Mouse (Mus musculus) CH12.LX (cell line): ENCODE measurements at regions not wholly inside any gene's neighbourhood (a gene's known extent, or its start where the extent isn't known, plus 50 kb on each side); places are given as distances from the start of the nearest gene placed in this dataset.
"Not testable (repeated sequence)": the region's sequence is repeated elsewhere in the genome, so short reads cannot be mapped to it uniquely, and the experiment has no call there.

Experiments used
- DNase-seq: peaks from one replicate; pipeline ENCODE4 v3.0.0-alpha.2; 2013; ENCODE audit errors: extremely low read depth
- H3K27ac ChIP-seq: 2 replicates; pipeline ENCODE4 v1.5.1; 2012; ENCODE audit warnings: low read depth, mild to moderate bottlenecking, control low read depth, moderate library complexity; ENCODE audit not compliant: insufficient read depth
- H3K27me3 ChIP-seq: replicated peaks from 2 replicates; pipeline ENCODE3; 2012; ENCODE audit warnings: inconsistent platforms
- H3K36me3 ChIP-seq, 2 experiments: replicated peaks in 1 of 2; 2 replicates each; pipeline versions ENCODE3 to v1.6.1; 2012; ENCODE audit warnings: inconsistent platforms in 1 of 2, low read length in 1 of 2, mild to moderate bottlenecking in 1 of 2, mixed read lengths in 1 of 2, moderate library complexity in 1 of 2; ENCODE audit not compliant: control insufficient read depth in 1 of 2, insufficient read depth in 1 of 2
- H3K4me1 ChIP-seq, 2 experiments: 2 replicates each; pipeline ENCODE4 v1.6.1; 2012; ENCODE audit warnings: inconsistent platforms in 1 of 2, moderate library complexity in 1 of 2; ENCODE audit not compliant: insufficient read depth in 2 of 2, control insufficient read depth in 1 of 2
- H3K4me2 ChIP-seq: 2 replicates; pipeline ENCODE4 v1.6.1; 2012; ENCODE audit warnings: low read depth, mild to moderate bottlenecking, control low read depth; ENCODE audit not compliant: poor library complexity, insufficient read depth, severe bottlenecking
- H3K4me3 ChIP-seq, 3 experiments: fragments of 150-350 bp in 1 of 3; sonication (generic) in 1 of 3; replicated peaks in 1 of 3; 2 replicates each; pipeline versions ENCODE3 to v1.5.1; 2011 to 2012; ENCODE audit warnings: low read depth in 2 of 3, low read length in 2 of 3, mild to moderate bottlenecking in 2 of 3, moderate library complexity in 2 of 3, control low read depth in 1 of 3, improper control_type of control experiment in 1 of 3, inconsistent platforms in 1 of 3, mixed read lengths in 1 of 3; ENCODE audit not compliant: poor library complexity in 1 of 3
- H3K79me2 ChIP-seq: replicated peaks from 2 replicates; pipeline ENCODE4 v1.6.1; 2012; ENCODE audit warnings: mild to moderate bottlenecking, moderate library complexity; ENCODE audit not compliant: control insufficient read depth, poor library complexity, insufficient read depth, severe bottlenecking; ENCODE audit errors: extremely low read depth
- H3K9ac ChIP-seq: 2 replicates; pipeline ENCODE4 v1.6.1; 2012; ENCODE audit warnings: low read depth, mild to moderate bottlenecking, control low read depth, moderate library complexity; ENCODE audit not compliant: insufficient read depth
- H3K9me3 ChIP-seq: replicated peaks from 2 replicates; pipeline ENCODE3; 2012; ENCODE audit warnings: low read length, inconsistent platforms, mixed read lengths
- BHLHE40 ChIP-seq: IDR thresholded peaks from 2 replicates; pipeline ENCODE4 v1.6.1; 2011; ENCODE audit warnings: mild to moderate bottlenecking, low read depth, low read length, improper control_type of control experiment
- CTCF ChIP-seq, 2 experiments: IDR thresholded peaks in 1 of 2; conservative IDR thresholded peaks in 1 of 2; 2 replicates each; pipeline ENCODE4 v1.5.1; 2011 to 2012; ENCODE audit warnings: low read depth in 2 of 2, low read length in 2 of 2, improper control_type of control experiment in 1 of 2, inconsistent platforms in 1 of 2, mild to moderate bottlenecking in 1 of 2, moderate library complexity in 1 of 2
- E2F4 ChIP-seq: IDR thresholded peaks from 2 replicates; pipeline ENCODE4 v1.6.1; 2011; ENCODE audit warnings: low read depth, low read length, improper control_type of control experiment; ENCODE audit not compliant: insufficient replicate concordance
- ETS1 ChIP-seq: conservative IDR thresholded peaks from 2 replicates; pipeline ENCODE4 v1.6.1; 2012; ENCODE audit warnings: low read depth, mild to moderate bottlenecking, inconsistent platforms, low read length, improper control_type of control experiment, moderate library complexity
- HCFC1 ChIP-seq: IDR thresholded peaks from 2 replicates; pipeline ENCODE4 v1.6.1; 2012; ENCODE audit warnings: low read depth, mild to moderate bottlenecking, inconsistent platforms, low read length, improper control_type of control experiment
- IRF4 ChIP-seq: IDR thresholded peaks from 2 replicates; pipeline ENCODE4 v1.6.1; 2014; ENCODE audit warnings: low read depth, mild to moderate bottlenecking, inconsistent platforms, low read length, improper control_type of control experiment
- JUN ChIP-seq: IDR thresholded peaks from 2 replicates; pipeline ENCODE4 v1.6.1; 2011; ENCODE audit warnings: low read depth, mild to moderate bottlenecking, low read length, improper control_type of control experiment, moderate library complexity; ENCODE audit not compliant: insufficient read depth
- KAT2A ChIP-seq: IDR thresholded peaks from 2 replicates; pipeline ENCODE4 v1.6.1; 2012; ENCODE audit warnings: low read length, improper control_type of control experiment, inconsistent platforms; ENCODE audit not compliant: insufficient replicate concordance
- MEF2A ChIP-seq: IDR thresholded peaks from 2 replicates; pipeline ENCODE4 v1.6.1; 2014; ENCODE audit warnings: low read depth, mild to moderate bottlenecking, inconsistent platforms, low read length, improper control_type of control experiment, borderline replicate concordance
- NRF1 ChIP-seq: IDR thresholded peaks from 2 replicates; pipeline ENCODE4 v1.6.1; 2014; ENCODE audit warnings: low read depth, mild to moderate bottlenecking, inconsistent platforms, low read length, improper control_type of control experiment, moderate library complexity
- POLR2A ChIP-seq: IDR thresholded peaks from 2 replicates; pipeline ENCODE4 v1.6.1; 2011; ENCODE audit warnings: low read depth, mild to moderate bottlenecking, improper control_type of control experiment, low read length
- RAD21 ChIP-seq: IDR thresholded peaks from 2 replicates; pipeline ENCODE4 v1.6.1; 2011; ENCODE audit warnings: low read depth, mild to moderate bottlenecking, low read length, improper control_type of control experiment, moderate library complexity
- RCOR1 ChIP-seq: conservative IDR thresholded peaks from 2 replicates; pipeline ENCODE4 v1.6.1; 2012; ENCODE audit warnings: low read depth, mild to moderate bottlenecking, inconsistent platforms, low read length, improper control_type of control experiment
- SIN3A ChIP-seq: IDR thresholded peaks from 2 replicates; pipeline ENCODE4 v1.6.1; 2012; ENCODE audit warnings: low read length, improper control_type of control experiment, inconsistent platforms
- SMC3 ChIP-seq: IDR thresholded peaks from 2 replicates; pipeline ENCODE4 v1.6.1; 2011; ENCODE audit warnings: low read depth, low read length, improper control_type of control experiment
- TCF12 ChIP-seq: IDR thresholded peaks from 2 replicates; pipeline ENCODE4 v1.6.1; 2014; ENCODE audit warnings: low read depth, mild to moderate bottlenecking, inconsistent platforms, low read length, improper control_type of control experiment
- USF1 ChIP-seq: IDR thresholded peaks from 2 replicates; pipeline ENCODE4 v1.6.1; 2014; ENCODE audit warnings: low read depth, mild to moderate bottlenecking, inconsistent platforms, low read length, improper control_type of control experiment
- USF2 ChIP-seq: conservative IDR thresholded peaks from 2 replicates; pipeline ENCODE4 v1.6.1; 2011; ENCODE audit warnings: low read depth, low read length, improper control_type of control experiment
- ZC3H11A ChIP-seq: IDR thresholded peaks from 2 replicates; pipeline ENCODE4 v1.6.1; 2012; ENCODE audit warnings: low read depth, mild to moderate bottlenecking, inconsistent platforms, low read length, improper control_type of control experiment
- ZMIZ1 ChIP-seq: IDR thresholded peaks from 2 replicates; pipeline ENCODE4 v1.6.1; 2012; ENCODE audit warnings: low read depth, mild to moderate bottlenecking, inconsistent platforms, low read length, improper control_type of control experiment
- dilution Hi-C: fragments of 300-500 bp; cut with MboI; formaldehyde crosslinking; loops from 2 replicates; pipeline ENCODE4 v1.14.3; 2020; ENCODE audit warnings: low sequenced_read_pairs; ENCODE audit not compliant: extremely low pct_unique_long_range_greater_than_20kb, extremely low pct_ligation_motif_present
- in situ Hi-C: fragments of 300-500 bp; cut with MboI; formaldehyde crosslinking; loops from 3 replicates; pipeline ENCODE4 v1.14.3; 2019; ENCODE audit warnings: low sequenced_read_pairs, low pct_ligation_motif_present, low pct_unique_long_range_greater_than_20kb, mixed read lengths

GRCm38 (mm10) chr4:4437559-4437958 lies 355.6 kb downstream of the Impad1 start:
- TF ChIP-seq CTCF (conservative IDR thresholded peaks at IDR 0.05 in 1 of 2, IDR thresholded peaks at IDR 0.05 in 1 of 2; ENCODE audit: low read depth in 2 of 2, low read length in 2 of 2) (no peak), MEF2A (no peak), BHLHE40 (no peak), RAD21 (no peak), ETS1 (no peak), SIN3A (no peak), RCOR1 (no peak), USF1 (no peak), JUN (no peak), SMC3 (no peak)
- H3K4me2 ChIP-seq: no peak overlapping the region
- no peaks in the 10 kb centered on the region for H3K4me1 ChIP-seq
- H3K27me3 ChIP-seq: no peaks in the 10 kb centered on the region
- no peaks in the 10 kb centered on the region for H3K36me3 ChIP-seq
- in situ Hi-C loops: no loop called here
- no peak overlapping the region for H3K27ac ChIP-seq
- H3K9ac ChIP-seq: no peak overlapping the region
- no peak overlapping the region for H3K4me3 ChIP-seq
- no peaks in the 10 kb centered on the region for H3K9me3 ChIP-seq
- no peak for DNase-seq
- dilution Hi-C loops: no loop called here
- no peaks in the 10 kb centered on the region for H3K79me2 ChIP-seq

DNA sequence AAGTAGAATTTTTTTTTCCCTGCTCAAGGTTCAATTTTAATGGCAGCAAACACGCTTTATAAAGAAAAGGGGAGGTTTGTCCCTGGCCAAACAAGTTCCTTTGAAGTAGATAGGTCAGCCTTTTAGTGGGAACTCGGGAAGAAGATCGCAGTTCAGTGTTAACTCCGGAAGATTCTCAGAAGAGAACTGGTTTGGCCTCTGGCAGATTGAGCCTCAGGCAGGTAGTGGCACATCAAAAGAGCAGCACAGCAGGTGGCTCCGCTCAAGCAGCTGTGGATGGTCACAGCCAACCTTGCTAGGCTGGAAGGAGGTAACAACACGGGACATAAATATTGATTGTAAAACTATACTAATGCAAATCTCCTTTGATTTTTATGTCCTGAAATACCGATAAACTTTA lies 347.2 kb upstream of the Sdr16c6 start:
- H3K9me3 ChIP-seq: not testable (repeated sequence)

DNA sequence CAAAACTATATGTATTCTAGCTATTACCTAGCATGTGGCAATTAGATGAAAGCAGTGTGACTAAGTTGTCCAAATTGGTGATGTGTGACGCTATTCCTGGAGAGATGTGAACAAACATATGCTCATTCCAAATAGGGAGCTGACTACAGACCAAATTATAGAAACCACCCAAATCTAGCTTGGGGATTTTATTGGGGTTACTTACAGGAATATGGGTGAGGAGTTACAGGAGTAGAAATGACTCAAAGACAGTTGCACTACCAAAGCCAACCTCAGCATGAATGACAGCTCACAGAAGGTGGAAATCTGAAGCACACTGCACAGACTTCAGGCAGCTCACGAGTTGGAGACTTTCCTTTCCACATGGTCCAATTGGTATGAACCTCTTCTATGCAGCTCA lies 326.5 kb upstream of the Sdr16c6 start:
- in situ Hi-C loops: no loop called here
- Histone ChIP-seq H3K4me2 (no peak overlapping the region), H3K27ac (no peak overlapping the region), H3K9me3 (no peaks in the 10 kb centered on the region), H3K36me3 (no peaks in the 10 kb centered on the region), H3K9ac (no peak overlapping the region), H3K4me3 (no peak overlapping the region), H3K79me2 (no peaks in the 10 kb centered on the region), H3K27me3 (no peaks in the 10 kb centered on the region), H3K4me1 (no peaks in the 10 kb centered on the region)
- DNase-seq: no peak
- TF ChIP-seq NRF1: no peak
- no peak for TF ChIP-seq IRF4
- TF ChIP-seq MEF2A: no peak
- TF ChIP-seq USF2: no peak
- TF ChIP-seq SIN3A: no peak
- TF ChIP-seq ZMIZ1: no peak
- TF ChIP-seq HCFC1: no peak
- TF ChIP-seq USF1: no peak
- TF ChIP-seq E2F4: no peak
- no peak for TF ChIP-seq CTCF (conservative IDR thresholded peaks at IDR 0.05 in 1 of 2, IDR thresholded peaks at IDR 0.05 in 1 of 2; ENCODE audit: low read depth in 2 of 2, low read length in 2 of 2)
- TF ChIP-seq KAT2A: no peak
- TF ChIP-seq RAD21: no peak
- TF ChIP-seq POLR2A: no peak
- no peak for TF ChIP-seq TCF12
- no peak for TF ChIP-seq ZC3H11A
- dilution Hi-C loops: no loop called here

More for the DNA sequence above, 347.2 kb upstream of the Sdr16c6 start:
- H3K79me2 ChIP-seq, DNase-seq, H3K36me3 ChIP-seq, H3K4me2 ChIP-seq, H3K27ac ChIP-seq, in situ Hi-C loops, H3K4me3 ChIP-seq, H3K9ac ChIP-seq, H3K27me3 ChIP-seq, dilution Hi-C loops: not testable (repeated sequence)
- H3K4me1 ChIP-seq: peaks cover 0 to 12% of the 10 kb centered on the region in 2 experiments; a peak in 2 of 4 replicates
